In the genomic region with DNA sequence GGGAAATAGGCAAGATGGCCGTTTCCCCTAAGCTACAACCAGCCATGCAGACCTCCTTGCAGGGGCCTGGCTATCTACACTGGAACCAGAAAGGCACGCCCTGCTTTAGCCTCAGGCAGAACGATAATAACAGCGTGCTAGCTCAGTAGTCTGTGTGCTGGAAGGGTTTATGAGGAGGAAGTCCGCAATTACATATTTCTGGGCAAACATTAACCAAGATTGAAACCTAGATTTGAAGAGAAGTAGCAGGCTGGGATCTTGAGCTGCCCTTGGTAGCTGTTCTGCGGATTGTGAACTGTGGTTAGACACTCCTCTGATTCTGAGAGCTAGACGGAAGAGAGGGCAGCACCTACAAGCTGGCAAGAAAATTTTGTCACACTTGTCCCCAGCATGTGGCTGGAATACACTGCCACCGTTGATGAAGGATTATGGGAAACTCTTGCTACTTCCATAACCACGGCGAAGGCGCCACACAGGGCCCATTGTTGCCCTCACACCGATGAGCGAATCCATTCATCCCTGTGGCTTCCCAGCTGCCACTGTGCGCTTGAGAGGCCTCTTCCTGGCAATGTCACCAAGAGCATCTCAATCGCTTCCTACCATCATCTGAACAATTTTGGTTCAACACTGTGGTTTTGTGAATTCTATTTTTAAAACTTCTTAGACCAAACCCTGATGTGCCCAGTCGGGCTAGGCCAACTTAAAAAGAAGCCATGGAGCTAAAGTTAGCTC, we compare ENCODE assay signal across 9 mouse cellular contexts. TPM values are rescaled to one million over a fixed set of nuclear protein-coding genes. Genes with fewer than 3 reads are reported as not detected.
A peak's percentile ranks its signal among the peaks of the same experiment; 100 is the strongest.
DNase-seq lines count a peak whose midpoint lies in the region; ATAC-seq lines count a peak whose summit lies in the region.
"Had no signal": no experiment of that assay in that cellular context is flagged by ENCODE, and none has a peak within 500 bp of the region (broad histone marks: within the 10 kb centered on the region; RNA-seq: fewer than 3 reads in every experiment).

No protein-coding gene starts in this region.

- peak; percentile 98 for ATAC-seq in intestine, embryonic 15.5 days
- ATAC-seq in liver, embryonic 16.5 days (ENCODE audit: low read depth) = peak; percentile 77

- H3K4me2 ChIP-seq in intestine, embryonic 15.5 days (replicated peaks) = no peak overlapping the region
- H3K4me2 ChIP-seq in liver, embryonic 16.5 days (ENCODE audit: low read depth, low read length) = peak overlapping the region; percentile 12; the same call in 1 of the 2 replicates

- no peaks in the 10 kb centered on the region for H3K9me3 ChIP-seq in intestine, embryonic 15.5 days
- no peaks in the 10 kb centered on the region for H3K9me3 ChIP-seq in liver, embryonic 16.5 days (replicated peaks; ENCODE audit: control insufficient read depth, low read length)

- H3K4me3 ChIP-seq in intestine, embryonic 15.5 days (replicated peaks) = no peak overlapping the region
- H3K4me3 ChIP-seq in liver, embryonic 16.5 days (ENCODE audit: low read depth, low read length) = no peak overlapping the region

- H3K36me3 ChIP-seq in intestine, embryonic 15.5 days = no peaks in the 10 kb centered on the region
- H3K36me3 ChIP-seq in liver, embryonic 16.5 days (ENCODE audit: control insufficient read depth, insufficient read depth) = no peaks in the 10 kb centered on the region

- H3K9ac ChIP-seq in intestine, embryonic 15.5 days = no peak overlapping the region
- no peak overlapping the region for H3K9ac ChIP-seq in liver, embryonic 16.5 days (ENCODE audit: low read depth, low read length)

- peak overlapping the region; percentile 78 for H3K27ac ChIP-seq in intestine, embryonic 15.5 days
- H3K27ac ChIP-seq in liver, embryonic 16.5 days (ENCODE audit: low read length) = peak overlapping the region; percentile 41

- H3K4me1 ChIP-seq in intestine, embryonic 15.5 days (replicated peaks) = no peaks in the 10 kb centered on the region
- peaks cover 9% of the 10 kb centered on the region for H3K4me1 ChIP-seq in liver, embryonic 16.5 days (ENCODE audit: control insufficient read depth, low read depth, low read length)

- no peaks in the 10 kb centered on the region for H3K27me3 ChIP-seq in intestine, embryonic 15.5 days (replicated peaks)
- H3K27me3 ChIP-seq in liver, embryonic 16.5 days (ENCODE audit: control insufficient read depth, insufficient read depth, low read depth, low read length) = no peaks in the 10 kb centered on the region

- 67% methylated on average over 16 of the region's 16 CpGs for WGBS in intestine, embryonic 15.5 days
- 29% methylated on average over 16 of the region's 16 CpGs for WGBS in liver, embryonic 16.5 days (ENCODE audit: insufficient replicate concordance)

- DNase-seq in thymus, postnatal 4 days = peak; percentile 30
- no peak for DNase-seq in thymus, postnatal 25 days
- no peak for DNase-seq in T-cell, adult 2 months (ENCODE audit: low spot score)
- DNase-seq in gastrocnemius, postnatal 4 days (ENCODE audit: low spot score in 2 of 2) = no peak
- no peak for DNase-seq in cerebellum, adult 18-20 months
- DNase-seq in embryo, embryonic 11 days = no peak
- DNase-seq: right cerebral cortex, postnatal 25 days had no signal

RNA-seq across cellular contexts. Expression of a gene that starts 23.9 kb away (rescaled TPM):
- 4.8 and 5.1 TPM in 2 replicates for polyA plus RNA-seq in intestine, embryonic 15.5 days (2015; fragmentation: Nextera tagmentation; extraction: Ambion mirVana)
- 2.6 and 2.9 TPM in 2 replicates for polyA plus RNA-seq in liver, embryonic 16.5 days (2015; fragmentation: Nextera tagmentation; extraction: Ambion mirVana)
- total RNA-seq in gastrocnemius, postnatal 4 days (2021) = under 1 TPM in 1 of 2 experiments, not detected in 1; 0.21 TPM
